Mouse (Mus musculus) kidney, adult 2 months (tissue): ENCODE measurements around the gene Spib. TPM values are rescaled to one million over a fixed set of nuclear protein-coding genes. Genes with fewer than 3 reads are reported as not detected.

ENCODE experiments used
- DNase-seq: peaks from one replicate; pipeline ENCODE4 v3.0.0; 2021
- H3K27ac ChIP-seq: fragments of 200-500 bp; 2 replicates; pipeline ENCODE4 v1.5.1; 2012; ENCODE audit warnings: low read depth, low read length, control low read depth, inconsistent platforms; ENCODE audit not compliant: insufficient read depth
- H3K27me3 ChIP-seq: fragments of 200-500 bp; replicated peaks from 2 replicates; pipeline ENCODE4 v1.6.1; 2012; ENCODE audit warnings: mild to moderate bottlenecking, moderate library complexity, low read length, inconsistent platforms; ENCODE audit not compliant: control insufficient read depth, insufficient read depth
- H3K36me3 ChIP-seq: fragments of 200-500 bp; 2 replicates; pipeline ENCODE4 v1.6.1; 2012; ENCODE audit warnings: mild to moderate bottlenecking, moderate library complexity, low read length, inconsistent platforms; ENCODE audit not compliant: control insufficient read depth, insufficient read depth
- H3K4me1 ChIP-seq: fragments of 200-500 bp; 2 replicates; pipeline ENCODE4 v1.6.1; 2011; ENCODE audit warnings: low read length; ENCODE audit not compliant: control insufficient read depth, insufficient read depth
- H3K4me3 ChIP-seq: fragments of 200-500 bp; 2 replicates; pipeline ENCODE4 v1.5.1; 2011; ENCODE audit warnings: mild to moderate bottlenecking, low read depth, low read length, control low read depth; ENCODE audit not compliant: insufficient read depth
- CTCF ChIP-seq: fragments of 200-500 bp; conservative IDR thresholded peaks from 2 replicates; pipeline ENCODE4 v1.5.1; 2011; ENCODE audit warnings: low read depth, mild to moderate bottlenecking, control low read depth, low read length, moderate library complexity, mixed read lengths; ENCODE audit not compliant: insufficient read depth, insufficient read length
- POLR2A ChIP-seq: fragments of 200-500 bp; IDR thresholded peaks from one replicate; pipeline ENCODE4 v1.6.1; 2011; ENCODE audit warnings: low read depth, low read length, control low read depth
- WGBS: fragments of 180-500 bp; shearing (Covaris S2); methylation state at CpG from one replicate; pipeline ENCODE4 v1.1.7; 2018; 5-methylcytosine and 5-hydroxymethylcytosine counted together
- polyA plus RNA-seq: library from polyadenylated mRNA; depleted of rRNA; stranded (reverse); fragments of >200 nt; gene quantifications from 2 replicates; pipeline ENCODE4 v1.2.3, GENCODE M21; 2012; rRNA removed

Spib gene
- 0.88 and 8.3 TPM in 2 replicates for polyA plus RNA-seq

GRCm38 (mm10) chr7:44531946-44532732 is at the start of gene Spib:
TSS of gene Spib (minus strand) at chr7:44532071.
- DNase-seq = no peak
- H3K36me3 ChIP-seq = no peaks in the 10 kb centered on the region
- H3K27me3 ChIP-seq = no peaks in the 10 kb centered on the region
- no peak for TF ChIP-seq CTCF
- no peak within 1 kb of the TSS for H3K4me3 ChIP-seq
- H3K27ac ChIP-seq = no peak within 1 kb of the TSS
- no peaks in the 10 kb centered on the region; the same call in 1 of the 2 replicates for H3K4me1 ChIP-seq
- WGBS = 85% methylated on average over 4 of the region's 4 CpGs

DNA sequence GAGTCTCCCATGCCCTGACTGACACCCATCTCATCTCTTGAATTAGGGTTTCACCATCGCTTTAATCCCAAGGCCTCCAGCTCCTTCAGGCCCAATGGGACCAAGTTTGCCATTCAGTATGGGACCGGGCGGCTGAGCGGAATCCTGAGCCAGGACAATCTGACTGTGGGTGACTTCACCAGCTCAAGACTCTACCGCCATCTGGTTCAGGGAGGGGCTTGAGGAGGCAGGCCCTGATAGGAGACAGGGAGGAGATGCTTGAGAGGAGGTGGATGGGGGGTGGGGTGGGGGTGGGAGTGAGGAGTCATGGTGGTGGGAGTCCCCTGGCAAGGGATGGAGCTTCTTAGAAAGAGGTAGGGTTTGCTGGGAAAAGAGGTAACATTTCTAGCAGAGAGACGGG is 49.8 kb upstream of the Spib start:
- 77% methylated on average over 6 of the region's 6 CpGs for WGBS
- H3K27me3 ChIP-seq = no peaks in the 10 kb centered on the region

GRCm38 (mm10) chr7:44576333-44576844 is 44.5 kb upstream of the Spib start:
- TF ChIP-seq CTCF = no peak
- TF ChIP-seq POLR2A = no peak
- peaks cover 5% of the 10 kb centered on the region for H3K4me1 ChIP-seq
- no peaks in the 10 kb centered on the region for H3K27me3 ChIP-seq
- peak; percentile 66 for DNase-seq
- no peaks in the 10 kb centered on the region for H3K36me3 ChIP-seq
- WGBS = 39% methylated on average over 5 of the region's 5 CpGs
- H3K4me3 ChIP-seq = no peak overlapping the region
- H3K27ac ChIP-seq = peak overlapping the region; percentile 14; the same call in 1 of the 2 replicates

More for the DNA sequence above, 49.8 kb upstream of the Spib start:
- no peak for DNase-seq
- Histone ChIP-seq H3K4me1 (peaks cover 5% of the 10 kb centered on the region), H3K4me3 (no peak overlapping the region), H3K27ac (no peak overlapping the region), H3K36me3 (no peaks in the 10 kb centered on the region)
- TF ChIP-seq POLR2A (no peak), CTCF (no peak)

- Histone ChIP-seq H3K36me3 (no peaks in the 10 kb centered on the region), H3K4me1 (peaks cover 5% of the 10 kb centered on the region), H3K27ac (peak overlapping the region; percentile 26; the same call in 1 of the 2 replicates), H3K27me3 (no peaks in the 10 kb centered on the region), H3K4me3 (peak overlapping the region; percentile 41)
- WGBS = 71% methylated on average over 5 of the region's 5 CpGs
- DNase-seq = no peak
- TF ChIP-seq POLR2A = no peak
These were observed 41.1 kb upstream of the Spib start for GRCm38 (mm10) chr7:44572956-44573484.

GRCm38 (mm10) chr7:44572213-44572701 is 40.4 kb upstream of the Spib start, which contains the start of gene Napsa:
TSS of gene Napsa (plus strand) at chr7:44572380.
- WGBS = 22% methylated on average over 7 of the region's 7 CpGs
- TF ChIP-seq CTCF (no peak), POLR2A (peak; percentile 73)
- no peaks in the 10 kb centered on the region for H3K27me3 ChIP-seq
- DNase-seq = peak; percentile 80
- H3K4me1 ChIP-seq = peaks cover 1% of the 10 kb centered on the region
- no peaks in the 10 kb centered on the region for H3K36me3 ChIP-seq
- H3K27ac ChIP-seq = peak within 1 kb of the TSS; percentile 26
- H3K4me3 ChIP-seq = peak within 1 kb of the TSS; percentile 41

GRCm38 (mm10) chr7:44571811-44572210 is 39.9 kb upstream of the Spib start:
- WGBS = 46% methylated on average over 4 of the region's 4 CpGs
- Histone ChIP-seq H3K27ac (peak overlapping the region; percentile 2; the same call in 1 of the 2 replicates), H3K4me3 (no peak overlapping the region), H3K36me3 (no peaks in the 10 kb centered on the region), H3K27me3 (no peaks in the 10 kb centered on the region), H3K4me1 (no peaks in the 10 kb centered on the region)
- peak; percentile 78 for DNase-seq
- TF ChIP-seq POLR2A (no peak), CTCF (no peak)

DNA sequence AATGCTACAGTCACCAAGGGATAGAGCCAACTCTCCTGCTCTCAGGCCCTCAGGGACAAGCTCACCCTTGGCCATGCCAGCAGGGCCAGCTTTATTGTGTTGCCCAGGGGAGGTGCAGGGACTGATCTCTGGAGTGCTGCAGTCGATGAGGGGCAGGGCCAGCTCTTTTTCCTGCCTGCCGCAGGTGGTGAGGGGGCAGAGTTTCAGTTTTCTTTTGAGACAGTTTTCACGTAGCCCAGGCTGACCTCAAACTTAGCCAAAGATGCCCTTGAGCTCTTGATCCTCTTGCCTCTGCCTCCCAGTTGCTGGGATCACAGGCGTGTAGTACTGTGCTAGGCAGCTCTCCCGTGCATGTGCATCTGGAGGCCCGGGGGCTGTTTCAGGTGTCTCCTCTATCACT is 39.1 kb upstream of the Spib start:
- DNase-seq = no peak
- WGBS = 72% methylated on average over 6 of the region's 6 CpGs
- H3K27me3 ChIP-seq = no peaks in the 10 kb centered on the region
- H3K4me3 ChIP-seq = no peak overlapping the region
- H3K27ac ChIP-seq = no peak overlapping the region; the same call in 1 of the 2 replicates
- no peaks in the 10 kb centered on the region for H3K4me1 ChIP-seq
- H3K36me3 ChIP-seq = no peaks in the 10 kb centered on the region
- TF ChIP-seq POLR2A = no peak
- no peak for TF ChIP-seq CTCF
